Mouse (Mus musculus) thymus, adult 2 months (tissue): ENCODE data around the gene Zdhhc25. TPM values are rescaled to one million over a fixed set of nuclear protein-coding genes. Genes with fewer than 3 reads are reported as not detected.

Experiments used
- DNase-seq: peaks from one replicate; pipeline ENCODE4 v3.0.0; 2021
- H3K27ac ChIP-seq: fragments of 200-500 bp; 2 replicates; pipeline ENCODE4 v1.5.1; 2012; ENCODE audit warnings: low read length, control low read depth; ENCODE audit not compliant: control insufficient read depth, insufficient read depth
- H3K27me3 ChIP-seq: fragments of 200-500 bp; 2 replicates; pipeline ENCODE4 v1.6.1; 2012; ENCODE audit warnings: mild to moderate bottlenecking, low read length, moderate library complexity, mixed read lengths; ENCODE audit not compliant: control insufficient read depth, insufficient read depth
- H3K36me3 ChIP-seq: fragments of 200-500 bp; 2 replicates; pipeline ENCODE4 v1.6.1; 2012; ENCODE audit warnings: mild to moderate bottlenecking, low read length, moderate library complexity; ENCODE audit not compliant: control insufficient read depth, insufficient read depth
- H3K4me1 ChIP-seq: fragments of 200-500 bp; replicated peaks from 2 replicates; pipeline ENCODE4 v1.6.1; 2012; ENCODE audit warnings: low read length; ENCODE audit not compliant: control insufficient read depth, insufficient read depth
- H3K4me3 ChIP-seq: fragments of 200-500 bp; 2 replicates; pipeline ENCODE4 v1.5.1; 2012; ENCODE audit warnings: mild to moderate bottlenecking, low read length, control low read depth, moderate library complexity; ENCODE audit not compliant: control insufficient read depth, insufficient read depth
- CTCF ChIP-seq: fragments of 200-500 bp; IDR thresholded peaks from 2 replicates; pipeline ENCODE4 v1.5.1; 2012; ENCODE audit warnings: mild to moderate bottlenecking, control low read depth, low read length, moderate library complexity, borderline replicate concordance; ENCODE audit not compliant: control insufficient read depth, poor library complexity, insufficient read depth; ENCODE audit errors: extremely low read depth
- POLR2A ChIP-seq: fragments of 200-500 bp; IDR thresholded peaks from 2 replicates; pipeline ENCODE4 v1.6.1; 2012; ENCODE audit warnings: mild to moderate bottlenecking, low read length, control low read depth, moderate library complexity; ENCODE audit not compliant: control insufficient read depth, poor library complexity, insufficient read depth; ENCODE audit errors: extremely low read depth
- WGBS: fragments of 180-500 bp; shearing (Covaris S2); methylation state at CpG from one replicate; pipeline ENCODE4 v1.1.7; 2018; 5-methylcytosine and 5-hydroxymethylcytosine counted together
- polyA plus RNA-seq: library from polyadenylated mRNA; depleted of rRNA; stranded (reverse); fragments of >200 nt; gene quantifications from 2 replicates; pipeline ENCODE4 v1.2.3, GENCODE M21; 2012

The Zdhhc25 gene
- polyA plus RNA-seq, 1 experiment: not detected

DNA sequence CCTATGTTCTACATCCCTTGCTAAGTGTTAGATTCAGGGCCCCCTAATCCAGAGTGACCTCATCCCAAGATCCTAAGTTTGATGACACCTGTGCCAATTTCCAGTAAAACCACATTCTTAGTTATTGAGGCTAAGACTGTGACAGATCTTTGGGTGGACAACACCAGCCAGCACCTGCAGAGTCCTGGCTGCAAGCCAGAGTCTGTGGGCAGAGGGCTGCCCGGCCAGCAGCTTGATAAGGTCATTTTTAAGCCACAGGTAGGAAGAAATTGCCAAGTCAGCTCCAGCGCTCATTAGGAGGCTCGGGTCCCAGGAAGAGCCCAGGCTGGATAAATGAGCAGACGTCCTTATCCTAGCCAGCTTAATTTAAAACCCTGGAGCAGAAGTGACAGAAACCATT, 34.3 kb upstream of the Zdhhc25 start:
- DNase-seq: no peak
- 65% methylated on average over 4 of the region's 4 CpGs for WGBS

DNA sequence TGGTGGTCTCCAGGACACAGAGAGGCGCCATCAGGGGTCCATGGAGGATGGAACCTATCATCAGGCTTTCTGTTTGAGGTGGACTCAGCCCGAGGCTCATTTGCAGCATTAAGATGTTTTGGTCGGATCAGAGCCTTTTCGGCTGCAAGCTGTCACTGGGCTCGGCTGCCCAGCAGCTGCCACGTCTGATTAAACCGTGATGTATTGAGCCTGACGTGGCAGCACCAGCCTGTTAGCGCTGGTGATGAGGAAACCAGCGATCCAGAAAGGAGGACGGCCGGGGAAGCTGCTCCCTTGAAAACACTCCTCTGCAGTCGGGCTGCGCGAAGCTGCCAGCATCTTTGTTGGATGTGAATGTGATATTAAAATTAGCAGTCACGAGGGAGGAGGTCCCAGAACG, 29.4 kb upstream of the Zdhhc25 start:
- no peaks in the 10 kb centered on the region for H3K27me3 ChIP-seq
- H3K36me3 ChIP-seq: no peaks in the 10 kb centered on the region
- H3K4me3 ChIP-seq: no peak overlapping the region
- H3K4me1 ChIP-seq: no peaks in the 10 kb centered on the region
- no peak for DNase-seq
- 89% methylated on average over 17 of the region's 17 CpGs for WGBS
- TF ChIP-seq POLR2A: no peak
- TF ChIP-seq CTCF: no peak
- H3K27ac ChIP-seq: no peak overlapping the region

More for the DNA sequence above, 34.3 kb upstream of the Zdhhc25 start:
- Histone ChIP-seq H3K27ac (no peak overlapping the region), H3K36me3 (no peaks in the 10 kb centered on the region), H3K27me3 (no peaks in the 10 kb centered on the region), H3K4me3 (no peak overlapping the region), H3K4me1 (no peaks in the 10 kb centered on the region)
- no peak for TF ChIP-seq CTCF

DNA sequence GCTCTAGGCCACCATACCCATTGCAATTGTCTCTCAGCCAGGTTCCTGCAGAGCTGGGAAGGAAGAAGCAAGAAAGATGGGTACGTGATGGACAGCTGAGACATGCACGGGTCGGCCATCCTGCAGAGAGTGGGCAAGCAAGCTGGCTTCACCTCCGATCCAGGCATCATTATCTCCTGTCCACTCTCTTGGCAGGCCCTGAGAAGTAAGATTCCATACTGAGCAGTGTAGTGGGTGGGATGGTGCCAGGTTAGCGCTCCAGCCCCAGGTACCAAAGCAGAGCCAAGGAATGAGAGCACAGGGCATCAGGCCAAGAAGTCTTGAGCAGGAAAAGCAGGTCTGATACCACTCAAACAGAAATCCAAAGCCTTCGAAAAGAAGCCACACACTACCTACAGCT, 20.6 kb upstream of the Zdhhc25 start:
- 91% methylated on average over 6 of the region's 6 CpGs for WGBS
- Histone ChIP-seq H3K36me3 (no peaks in the 10 kb centered on the region), H3K4me3 (no peak overlapping the region), H3K27me3 (no peaks in the 10 kb centered on the region), H3K4me1 (no peaks in the 10 kb centered on the region), H3K27ac (no peak overlapping the region)
- no peak for DNase-seq
- TF ChIP-seq CTCF (no peak), POLR2A (no peak)

DNA sequence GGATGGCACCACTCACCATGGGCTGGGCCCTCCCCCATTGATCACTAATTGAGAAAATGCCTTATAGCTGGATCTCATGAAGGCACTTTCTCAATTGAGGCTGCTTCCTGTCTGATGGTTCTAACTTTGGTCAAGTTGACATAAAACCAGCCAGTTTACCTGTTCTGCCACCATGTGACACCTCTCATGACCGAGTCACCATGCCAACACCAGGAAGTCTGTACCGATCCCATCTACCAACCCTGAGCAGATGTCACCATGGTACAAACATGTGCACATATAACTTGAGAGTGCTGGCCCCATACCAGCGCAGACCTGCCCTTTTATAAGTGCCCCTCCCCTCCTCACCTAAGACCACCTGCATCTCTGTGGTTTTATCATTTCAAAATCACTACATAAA, 2.4 kb downstream of the Zdhhc25 start:
- 96% methylated on average over 3 of the region's 3 CpGs for WGBS
- Histone ChIP-seq H3K4me3 (no peak overlapping the region), H3K27ac (no peak overlapping the region), H3K4me1 (no peaks in the 10 kb centered on the region), H3K27me3 (no peaks in the 10 kb centered on the region), H3K36me3 (no peaks in the 10 kb centered on the region)
- TF ChIP-seq CTCF (no peak), POLR2A (no peak)
- no peak for DNase-seq

- TF ChIP-seq CTCF (no peak), POLR2A (no peak)
- H3K36me3 ChIP-seq: no peaks in the 10 kb centered on the region
- no peak overlapping the region for H3K27ac ChIP-seq
- no peak overlapping the region for H3K4me3 ChIP-seq
- H3K4me1 ChIP-seq: no peaks in the 10 kb centered on the region
- DNase-seq: no peak
- 83% methylated on average over 9 of the region's 9 CpGs for WGBS
- no peaks in the 10 kb centered on the region for H3K27me3 ChIP-seq
Observed at GRCm38 (mm10) chr15:88603091-88603732, 3.1 kb downstream of the Zdhhc25 start.

DNA sequence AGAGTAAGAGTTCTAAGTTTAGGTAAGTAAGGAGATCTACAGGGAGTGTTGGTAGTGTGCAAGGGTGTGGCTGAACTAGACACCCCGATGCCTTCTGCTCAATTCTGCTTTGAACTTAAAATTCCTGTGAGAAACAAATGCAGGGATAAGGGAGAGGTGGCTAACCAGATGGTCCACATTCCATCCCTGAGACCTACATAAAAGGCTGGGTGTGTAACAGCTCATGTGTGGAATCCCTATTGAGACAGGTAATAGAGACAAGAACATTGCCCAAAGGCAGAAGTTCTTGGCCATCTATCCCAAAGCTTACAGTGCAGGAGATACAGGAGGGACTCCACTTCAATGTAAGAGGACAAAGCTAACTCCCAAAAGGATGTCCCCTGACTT, 3.6 kb downstream of the Zdhhc25 start:
- no peaks in the 10 kb centered on the region for H3K36me3 ChIP-seq
- WGBS: 82% methylated on average over 1 of the region's 1 CpGs
- TF ChIP-seq CTCF (no peak), POLR2A (no peak)
- H3K4me1 ChIP-seq: no peaks in the 10 kb centered on the region
- no peak overlapping the region for H3K4me3 ChIP-seq
- no peak for DNase-seq
- H3K27ac ChIP-seq: no peak overlapping the region
- no peaks in the 10 kb centered on the region for H3K27me3 ChIP-seq

DNA sequence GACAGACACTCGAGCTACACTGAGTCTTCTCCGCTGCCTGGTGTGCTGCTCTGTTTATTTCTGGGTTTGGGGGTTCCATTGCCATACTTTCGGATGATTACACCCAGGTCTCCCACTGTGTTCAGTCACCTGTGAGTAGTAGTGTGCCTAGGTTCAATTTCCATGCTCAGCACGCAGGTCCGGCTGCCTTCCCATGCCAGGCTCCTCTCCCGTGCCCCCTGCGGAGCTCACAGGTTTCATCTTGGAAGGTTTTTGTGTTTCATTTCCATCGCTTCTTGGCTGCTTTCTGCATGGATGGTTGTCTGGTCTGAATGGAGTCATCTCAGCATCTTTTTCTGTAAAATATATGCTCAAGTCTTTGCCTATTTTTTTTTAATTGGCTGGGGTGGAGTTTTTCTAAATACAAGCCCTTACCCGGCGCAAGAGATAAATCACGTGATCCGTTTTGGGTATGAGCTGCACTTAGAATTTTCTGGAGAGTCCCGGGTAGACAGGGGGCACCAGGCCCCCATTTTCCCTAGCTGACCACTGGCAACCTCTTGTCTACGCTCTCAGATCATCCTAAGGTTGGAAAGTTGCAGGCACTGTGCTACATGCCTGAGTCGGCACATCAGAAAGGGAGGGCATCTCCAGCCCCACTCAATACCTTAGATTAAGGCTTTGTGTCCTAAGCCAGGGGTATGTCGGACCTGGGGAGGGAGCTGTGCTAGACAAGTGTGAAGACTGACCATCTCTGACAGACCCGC, 4.7 kb downstream of the Zdhhc25 start:
- no peak for DNase-seq
- TF ChIP-seq CTCF: no peak
- no peak for TF ChIP-seq POLR2A
- H3K27me3 ChIP-seq: no peaks in the 10 kb centered on the region
- 91% methylated on average over 17 of the region's 17 CpGs for whole genome bisulfite sequencing
- H3K27ac ChIP-seq: no peak overlapping the region
- H3K4me1 ChIP-seq: no peaks in the 10 kb centered on the region
- no peak overlapping the region for H3K4me3 ChIP-seq
- no peaks in the 10 kb centered on the region for H3K36me3 ChIP-seq
